Comparison of ENCODE assay signal across 13 mouse cellular contexts in genomic region chr9:97996349-97996748, GRCm38 (mm10). TPM values are rescaled to one million over a fixed set of nuclear protein-coding genes. Genes with fewer than 3 reads are reported as not detected.
DNase-seq lines count a peak whose midpoint lies in the region; ATAC-seq and TF ChIP-seq lines count a peak whose summit lies in the region.
"Had no signal": no experiment of that assay in that cellular context is flagged by ENCODE, and none has a peak within 500 bp of the region (broad histone marks: within the 10 kb centered on the region; RNA-seq: fewer than 3 reads in every experiment).

No protein-coding gene starts in this region.

- WGBS in forebrain, embryonic 14.5 days, result 69% methylated on average over 5 of the region's 5 CpGs
- WGBS in forebrain, embryonic 10.5 days, result 91% methylated on average over 5 of the region's 5 CpGs
- 68% methylated on average over 5 of the region's 5 CpGs for WGBS in lung, embryonic 14.5 days
- 85% methylated on average over 5 of the region's 5 CpGs for WGBS in liver, embryonic 11.5 days

- no peak overlapping the region for H3K9ac ChIP-seq in forebrain, embryonic 14.5 days (ENCODE audit: low read length)
- no peak overlapping the region for H3K9ac ChIP-seq in lung, embryonic 14.5 days
- H3K9ac ChIP-seq in liver, embryonic 11.5 days (ENCODE audit: low read depth, low read length), result no peak overlapping the region

- no peak for ATAC-seq in forebrain, embryonic 14.5 days
- ATAC-seq in lung, embryonic 14.5 days (ENCODE audit: insufficient read depth), result no peak
- ATAC-seq in liver, embryonic 11.5 days (replicated peaks; ENCODE audit: low FRiP score), result no peak

- no peak overlapping the region for H3K4me3 ChIP-seq in forebrain, embryonic 14.5 days (ENCODE audit: low read depth, low read length)
- no peak overlapping the region for H3K4me3 ChIP-seq in forebrain, embryonic 10.5 days
- H3K4me3 ChIP-seq in lung, embryonic 14.5 days (ENCODE audit: low read depth, low read length), result no peak overlapping the region
- no peak overlapping the region for H3K4me3 ChIP-seq in liver, embryonic 11.5 days (ENCODE audit: low read depth, low read length)

- H3K27me3 ChIP-seq in forebrain, embryonic 14.5 days (replicated peaks; ENCODE audit: control insufficient read depth, insufficient read depth, low read length), result no peaks in the 10 kb centered on the region
- no peaks in the 10 kb centered on the region for H3K27me3 ChIP-seq in forebrain, embryonic 10.5 days (ENCODE audit: poor library complexity, severe bottlenecking)
- no peaks in the 10 kb centered on the region for H3K27me3 ChIP-seq in lung, embryonic 14.5 days (ENCODE audit: insufficient read depth, low read length)
- H3K27me3 ChIP-seq in liver, embryonic 11.5 days (replicated peaks; ENCODE audit: control insufficient read depth, insufficient read depth, low read length), result no peaks in the 10 kb centered on the region

- H3K4me2 ChIP-seq in forebrain, embryonic 14.5 days (ENCODE audit: low read length), result no peak overlapping the region
- no peak overlapping the region for H3K4me2 ChIP-seq in lung, embryonic 14.5 days
- no peak overlapping the region for H3K4me2 ChIP-seq in liver, embryonic 11.5 days

- peak; percentile 60 for DNase-seq in forebrain, embryonic 14.5 days (ENCODE audit: low spot score)
- no peak for DNase-seq in forebrain, embryonic 10.5 days (ENCODE audit: extremely low spot score, low spot score)
- DNase-seq in lung, embryonic 14.5 days, result peak; percentile 47
- DNase-seq in lung, adult 18-20 months, result no peak
- DNase-seq in adrenal gland, adult 2 months, result peak; percentile 63
- DNase-seq in cerebellum, adult 9-10 months, result peak; percentile 70
- DNase-seq in liver, embryonic 11.5 days (ENCODE audit: low spot score), result no peak
- DNase-seq in left cerebral cortex, adult 8-10 months (ENCODE audit: low spot score in 2 of 2), result no peak
- DNase-seq: kidney, adult 11 months; liver; thymus, adult 2 months had no signal

- TF ChIP-seq CTCF in lung, embryonic 14.5 days (IDR thresholded peaks at IDR 0.05; ENCODE audit: low read depth), result no peak

- no peak overlapping the region for H3K27ac ChIP-seq in forebrain, embryonic 14.5 days (ENCODE audit: low read depth, low read length)
- no peak overlapping the region for H3K27ac ChIP-seq in forebrain, embryonic 10.5 days
- H3K27ac ChIP-seq in lung, embryonic 14.5 days (ENCODE audit: low read depth), result no peak overlapping the region
- H3K27ac ChIP-seq in liver, embryonic 11.5 days (ENCODE audit: low read depth, low read length), result no peak overlapping the region

- no peaks in the 10 kb centered on the region for H3K36me3 ChIP-seq in forebrain, embryonic 14.5 days (ENCODE audit: control insufficient read depth, insufficient read depth, low read length)
- no peaks in the 10 kb centered on the region for H3K36me3 ChIP-seq in forebrain, embryonic 10.5 days (replicated peaks)
- H3K36me3 ChIP-seq in lung, embryonic 14.5 days (ENCODE audit: insufficient read depth), result no peaks in the 10 kb centered on the region
- no peaks in the 10 kb centered on the region for H3K36me3 ChIP-seq in liver, embryonic 11.5 days (ENCODE audit: control insufficient read depth, insufficient read depth, low read length)
- H3K36me3 ChIP-seq: G1E had no signal

- H3K9me3 ChIP-seq in forebrain, embryonic 14.5 days (replicated peaks; ENCODE audit: control insufficient read depth, low read length), result no peaks in the 10 kb centered on the region
- H3K9me3 ChIP-seq in forebrain, embryonic 10.5 days, result no peaks in the 10 kb centered on the region
- no peaks in the 10 kb centered on the region for H3K9me3 ChIP-seq in lung, embryonic 14.5 days (ENCODE audit: low read depth, low read length)
- no peaks in the 10 kb centered on the region for H3K9me3 ChIP-seq in liver, embryonic 11.5 days (ENCODE audit: control insufficient read depth, low read length)

- H3K4me1 ChIP-seq in forebrain, embryonic 14.5 days (ENCODE audit: control insufficient read depth, insufficient read depth, low read length), result 0 out of 2 replicates have a peak, but pooled peaks cover 5% of the 10 kb centered on the region
- H3K4me1 ChIP-seq in forebrain, embryonic 10.5 days, result 0 out of 2 replicates have a peak, but pooled peaks cover 9% of the 10 kb centered on the region
- 0 out of 2 replicates have a peak, but pooled peaks cover 4% of the 10 kb centered on the region for H3K4me1 ChIP-seq in lung, embryonic 14.5 days (ENCODE audit: insufficient read depth)
- H3K4me1 ChIP-seq in liver, embryonic 11.5 days (replicated peaks; ENCODE audit: control insufficient read depth, insufficient read depth, low read length), result no peaks in the 10 kb centered on the region

RNA-seq across cellular contexts. Expression of gene Clstn2, which starts 36.6 kb away (rescaled TPM):
- 7.5 and 12.0 TPM in 2 replicates for polyA plus RNA-seq in forebrain, embryonic 14.5 days (2014; fragmentation: Nextera tagmentation; extraction: Ambion mirVana)
- polyA plus RNA-seq in forebrain, embryonic 10.5 days (2016; fragmentation: Nextera tagmentation; extraction: Ambion mirVana), result 0.31 and 0.40 TPM in 2 replicates
- polyA plus RNA-seq in lung, embryonic 14.5 days (2014; fragmentation: Nextera tagmentation; extraction: Ambion mirVana), result 1.9 and 2.0 TPM in 2 replicates
- total RNA-seq in adrenal gland, adult 2 months (2021), result 1 to 10 TPM; 4.5 to 5.6 TPM
- polyA plus RNA-seq in adrenal gland, adult 2 months (2012; rRNA removed), result 1.4 and 1.6 TPM in 2 replicates
- 1.0 and 1.2 TPM in 2 replicates for polyA plus RNA-seq in liver, embryonic 11.5 days (2014; fragmentation: Nextera tagmentation; extraction: Ambion mirVana)
- 10 to 100 TPM; 66.8 to 74.5 (median 71.9) TPM for total RNA-seq in left cerebral cortex, adult 8-10 months (2022)
- total RNA-seq: megakaryocyte progenitor cell, adult 5-6 weeks had no signal
- polyA plus RNA-seq: G1E had no signal

Comparison
In these comparisons a context has a peak if more than half of its experiments do, and no peak if none do; other contexts are left out.
1. DNase-seq: peak in forebrain, embryonic 14.5 days (single experiment), lung, embryonic 14.5 days (single experiment), adrenal gland, adult 2 months (single experiment) and cerebellum, adult 9-10 months (single experiment); none in forebrain, embryonic 10.5 days (single experiment), lung, adult 18-20 months (0 of 2), liver, embryonic 11.5 days (single experiment) and left cerebral cortex, adult 8-10 months (0 of 2).